9 mouse cellular contexts compared by ENCODE assay signal in the genomic region with DNA sequence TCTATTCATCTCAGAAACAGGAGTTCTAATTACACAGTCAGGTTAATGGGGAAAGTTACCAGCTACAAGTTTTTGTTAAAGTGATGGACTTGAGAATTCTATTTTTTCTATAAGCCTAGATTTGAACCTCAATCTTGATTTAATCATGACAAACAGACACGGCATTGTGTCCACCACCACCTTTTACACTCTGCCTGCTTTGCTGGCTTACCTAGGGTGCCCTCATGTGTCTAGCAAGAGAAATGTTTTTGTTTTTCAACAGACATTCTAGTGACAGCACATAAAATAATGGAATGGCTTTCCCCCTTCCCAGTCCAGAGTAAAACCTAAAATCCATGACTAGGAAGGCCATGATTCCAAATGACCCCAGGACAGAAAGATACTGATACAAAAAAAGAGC. TPM values are rescaled to one million over a fixed set of nuclear protein-coding genes. Genes with fewer than 3 reads are reported as not detected.
DNase-seq lines count a peak whose midpoint lies in the region; ATAC-seq lines count a peak whose summit lies in the region.
"Had no signal": no experiment of that assay in that cellular context is flagged by ENCODE, and none has a peak within 500 bp of the region (broad histone marks: within the 10 kb centered on the region; RNA-seq: fewer than 3 reads in every experiment).

No protein-coding gene starts in this region.

- H3K27ac ChIP-seq in hindbrain, embryonic 13.5 days = no peak overlapping the region
- no peak overlapping the region for H3K27ac ChIP-seq in hindbrain, embryonic 12.5 days
- no peak overlapping the region for H3K27ac ChIP-seq in neural tube, embryonic 12.5 days
- H3K27ac ChIP-seq in embryonic facial prominence, embryonic 11.5 days (replicated peaks; ENCODE audit: low read depth, low read length) = no peak overlapping the region
- H3K27ac ChIP-seq: embryonic facial prominence, embryonic 13.5 days; macrophage had no signal

- peaks cover 19% of the 10 kb centered on the region for H3K36me3 ChIP-seq in hindbrain, embryonic 13.5 days
- H3K36me3 ChIP-seq in hindbrain, embryonic 12.5 days = peaks cover 13% of the 10 kb centered on the region; the same call in 1 of the 2 replicates
- peaks cover 4% of the 10 kb centered on the region; the same call in 1 of the 2 replicates for H3K36me3 ChIP-seq in neural tube, embryonic 12.5 days
- no peaks in the 10 kb centered on the region for H3K36me3 ChIP-seq in embryonic facial prominence, embryonic 11.5 days (replicated peaks; ENCODE audit: control insufficient read depth, insufficient read depth, low read depth, low read length)

- no peak overlapping the region for H3K9ac ChIP-seq in hindbrain, embryonic 13.5 days
- no peak overlapping the region for H3K9ac ChIP-seq in hindbrain, embryonic 12.5 days
- H3K9ac ChIP-seq in neural tube, embryonic 12.5 days = no peak overlapping the region
- no peak overlapping the region for H3K9ac ChIP-seq in embryonic facial prominence, embryonic 11.5 days (replicated peaks; ENCODE audit: low read length)
- H3K9ac ChIP-seq: embryonic facial prominence, embryonic 13.5 days had no signal

- WGBS in hindbrain, embryonic 13.5 days = 2% methylated on average over 1 of the region's 1 CpGs
- 7% methylated on average over 1 of the region's 1 CpGs for WGBS in hindbrain, embryonic 12.5 days
- 12% methylated on average over 1 of the region's 1 CpGs for whole genome bisulfite sequencing in neural tube, embryonic 12.5 days
- 3% methylated on average over 1 of the region's 1 CpGs for WGBS in embryonic facial prominence, embryonic 11.5 days

- H3K4me1 ChIP-seq in hindbrain, embryonic 13.5 days (replicated peaks) = peaks cover 5% of the 10 kb centered on the region
- H3K4me1 ChIP-seq in hindbrain, embryonic 12.5 days = 0 out of 2 replicates have a peak, but pooled peaks cover 4% of the 10 kb centered on the region
- no peaks in the 10 kb centered on the region for H3K4me1 ChIP-seq in neural tube, embryonic 12.5 days
- H3K4me1 ChIP-seq in embryonic facial prominence, embryonic 11.5 days (ENCODE audit: control insufficient read depth, insufficient read depth, low read length) = no peaks in the 10 kb centered on the region

- no peak for DNase-seq in neural tube, embryonic 10.5 days (ENCODE audit: extremely low spot score, low spot score)
- DNase-seq in embryonic facial prominence, embryonic 11.5 days (ENCODE audit: low spot score) = peak; percentile 52
- DNase-seq in retina, embryonic 14.5 days (ENCODE audit: low spot score) = peak; percentile 48
- no peak for DNase-seq in layer of hippocampus, adult 9-11 months

- H3K27me3 ChIP-seq in hindbrain, embryonic 13.5 days = no peaks in the 10 kb centered on the region
- no peaks in the 10 kb centered on the region for H3K27me3 ChIP-seq in hindbrain, embryonic 12.5 days
- H3K27me3 ChIP-seq in neural tube, embryonic 12.5 days (replicated peaks) = no peaks in the 10 kb centered on the region
- no peaks in the 10 kb centered on the region for H3K27me3 ChIP-seq in embryonic facial prominence, embryonic 11.5 days (ENCODE audit: control insufficient read depth, insufficient read depth, low read length)
- H3K27me3 ChIP-seq: embryonic facial prominence, embryonic 13.5 days had no signal

- ATAC-seq in hindbrain, embryonic 13.5 days (ENCODE audit: low FRiP score) = peak; percentile 44; the same call in 1 of the 2 replicates
- ATAC-seq in hindbrain, embryonic 12.5 days (ENCODE audit: low FRiP score) = no peak
- peak; percentile 44; the same call in 1 of the 2 replicates for ATAC-seq in neural tube, embryonic 12.5 days (ENCODE audit: low FRiP score, low read depth)
- no peak for ATAC-seq in embryonic facial prominence, embryonic 11.5 days (replicated peaks; ENCODE audit: insufficient number of reproducible peaks, low FRiP score, low TSS enrichment, low read depth)

- H3K4me2 ChIP-seq in hindbrain, embryonic 13.5 days = no peak overlapping the region
- H3K4me2 ChIP-seq in hindbrain, embryonic 12.5 days (replicated peaks) = no peak overlapping the region
- H3K4me2 ChIP-seq in neural tube, embryonic 12.5 days (replicated peaks) = no peak overlapping the region
- no peak overlapping the region for H3K4me2 ChIP-seq in embryonic facial prominence, embryonic 11.5 days (ENCODE audit: low read depth, low read length)
- H3K4me2 ChIP-seq: embryonic facial prominence, embryonic 13.5 days had no signal

- H3K4me3 ChIP-seq in hindbrain, embryonic 13.5 days = no peak overlapping the region
- no peak overlapping the region for H3K4me3 ChIP-seq in hindbrain, embryonic 12.5 days
- no peak overlapping the region for H3K4me3 ChIP-seq in neural tube, embryonic 12.5 days
- no peak overlapping the region for H3K4me3 ChIP-seq in embryonic facial prominence, embryonic 11.5 days (ENCODE audit: low read depth, low read length)
- H3K4me3 ChIP-seq: embryonic facial prominence, embryonic 13.5 days had no signal

- H3K9me3 ChIP-seq in hindbrain, embryonic 13.5 days = no peaks in the 10 kb centered on the region
- no peaks in the 10 kb centered on the region for H3K9me3 ChIP-seq in hindbrain, embryonic 12.5 days (replicated peaks)
- no peaks in the 10 kb centered on the region for H3K9me3 ChIP-seq in neural tube, embryonic 12.5 days
- no peaks in the 10 kb centered on the region for H3K9me3 ChIP-seq in embryonic facial prominence, embryonic 11.5 days (replicated peaks; ENCODE audit: control insufficient read depth, low read length)
- H3K9me3 ChIP-seq: embryonic facial prominence, embryonic 13.5 days had no signal

RNA-seq across cellular contexts. Expression of gene Sgo2a, which starts 46.6 kb away (rescaled TPM):
- 4.3 and 5.6 TPM in 2 replicates for polyA plus RNA-seq in hindbrain, embryonic 13.5 days (2015; fragmentation: Nextera tagmentation; extraction: Ambion mirVana)
- 17.3 and 18.0 TPM in 2 replicates for polyA plus RNA-seq in hindbrain, embryonic 12.5 days (2016; fragmentation: Nextera tagmentation; extraction: Ambion mirVana)
- 14.3 and 14.8 TPM in 2 replicates for polyA plus RNA-seq in neural tube, embryonic 12.5 days (2016; fragmentation: Nextera tagmentation; extraction: Ambion mirVana)
- 29.1 and 35.7 TPM in 2 replicates for polyA plus RNA-seq in embryonic facial prominence, embryonic 11.5 days (2014; fragmentation: Nextera tagmentation; extraction: Ambion mirVana)

Comparison
In these comparisons a context has a peak if more than half of its experiments do, and no peak if none do; other contexts are left out.
1. ATAC-seq: peak in hindbrain, embryonic 13.5 days (single experiment) and neural tube, embryonic 12.5 days (single experiment); none in hindbrain, embryonic 12.5 days (single experiment) and embryonic facial prominence, embryonic 11.5 days (single experiment).
2. DNase-seq: peak in embryonic facial prominence, embryonic 11.5 days (single experiment) and retina, embryonic 14.5 days (single experiment); none in neural tube, embryonic 10.5 days (single experiment) and layer of hippocampus, adult 9-11 months (single experiment).